Mouse (Mus musculus) WW6 (cell line): ENCODE results near the gene Abcg3.
"Not testable (repeated sequence)": the region's sequence is repeated elsewhere in the genome, so short reads cannot be mapped to it uniquely, and the experiment has no call there.

ENCODE experiments used
- DNase-seq: peaks from one replicate; pipeline ENCODE4 v3.0.0-alpha.2; 2013; ENCODE audit warnings: low read depth, low spot score

The Abcg3 gene

DNA sequence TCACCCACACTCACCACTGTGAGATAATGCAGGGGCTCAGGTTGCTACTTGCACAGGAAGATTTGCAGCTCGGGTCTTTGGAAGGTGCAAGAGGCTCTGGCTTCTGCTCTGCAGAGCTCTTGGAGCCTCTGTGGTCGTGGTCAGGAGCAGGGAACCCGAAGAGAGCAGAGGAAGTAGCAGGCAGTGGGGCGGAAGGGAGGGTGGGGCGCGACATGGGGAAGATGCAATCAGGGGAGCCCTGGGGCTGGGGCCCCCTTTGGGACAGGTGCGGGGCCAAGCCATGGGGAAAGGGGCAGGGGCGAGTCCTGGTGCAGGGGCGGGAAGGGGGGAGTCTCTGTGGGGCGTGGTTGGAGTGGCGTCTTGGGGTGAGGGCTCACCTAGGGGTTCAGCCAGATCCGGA is at the start of gene Abcg3:
Gene Abcg3 (minus strand): TSS at position 184 of the 400 bp plus-strand sequence.
- DNase-seq: no peak

DNA sequence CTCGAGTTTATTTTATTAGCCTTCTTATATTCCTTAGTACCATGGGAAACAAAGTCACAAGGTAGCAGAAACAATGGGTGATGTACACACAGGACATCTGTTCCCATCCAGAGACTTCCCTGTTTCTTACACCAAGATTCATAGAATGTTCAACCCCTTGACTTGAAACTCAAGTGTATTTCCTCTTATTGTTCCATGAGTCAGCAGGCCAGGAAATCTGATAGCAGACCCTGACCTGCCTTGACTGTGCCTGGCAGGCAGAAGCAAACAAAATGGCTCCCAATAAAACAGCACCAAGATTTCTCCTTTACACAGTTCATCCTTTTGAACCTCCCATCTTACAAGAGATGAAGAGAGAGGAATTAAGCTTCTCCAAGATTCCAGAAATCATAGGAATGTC is 30.0 kb upstream of the Abcg3 start:
- DNase-seq: no peak

- no peak for DNase-seq
These were observed 29.1 kb upstream of the Abcg3 start for GRCm38 (mm10) chr5:105011570-105011969.

DNA sequence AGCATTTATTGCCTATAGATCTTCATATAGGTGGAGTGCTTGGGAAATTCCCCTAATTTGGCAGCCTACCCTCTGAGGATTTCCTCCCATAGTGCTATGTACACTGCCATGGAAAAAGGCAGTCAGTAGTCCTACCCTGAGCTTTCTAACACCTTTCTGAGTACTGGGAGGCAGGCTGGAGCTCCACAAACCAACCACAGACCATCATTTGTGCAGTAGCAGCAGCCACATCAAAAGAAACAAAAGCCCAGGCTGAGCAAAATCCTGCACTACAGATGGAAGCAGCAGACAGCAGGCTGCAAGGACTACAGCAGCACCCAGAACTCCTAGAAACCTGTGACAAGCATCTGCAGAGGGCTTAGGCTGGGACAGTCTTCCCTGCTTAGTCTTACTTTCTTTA is 27.9 kb upstream of the Abcg3 start:
- DNase-seq: no peak

DNA sequence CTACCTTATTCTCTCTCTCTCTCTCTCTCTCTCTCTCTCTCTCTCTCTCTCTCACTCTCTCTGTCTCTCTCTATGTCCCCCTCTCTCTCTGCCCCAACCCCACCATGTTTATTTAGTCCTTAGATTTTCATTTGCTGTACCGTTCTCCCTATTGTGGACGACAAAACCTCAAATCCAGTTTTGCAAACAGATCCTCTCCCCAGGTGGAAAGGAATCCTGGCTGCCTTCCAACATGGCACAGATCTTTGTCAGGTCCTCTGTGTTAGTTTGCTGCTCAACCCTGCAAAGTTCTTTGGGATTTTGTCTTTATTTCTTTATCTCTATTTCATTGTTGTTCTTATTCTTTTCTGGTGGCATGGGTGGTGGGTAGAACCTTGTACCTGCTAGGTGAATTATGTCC is 6.9 kb upstream of the Abcg3 start:
- no peak for DNase-seq

DNA sequence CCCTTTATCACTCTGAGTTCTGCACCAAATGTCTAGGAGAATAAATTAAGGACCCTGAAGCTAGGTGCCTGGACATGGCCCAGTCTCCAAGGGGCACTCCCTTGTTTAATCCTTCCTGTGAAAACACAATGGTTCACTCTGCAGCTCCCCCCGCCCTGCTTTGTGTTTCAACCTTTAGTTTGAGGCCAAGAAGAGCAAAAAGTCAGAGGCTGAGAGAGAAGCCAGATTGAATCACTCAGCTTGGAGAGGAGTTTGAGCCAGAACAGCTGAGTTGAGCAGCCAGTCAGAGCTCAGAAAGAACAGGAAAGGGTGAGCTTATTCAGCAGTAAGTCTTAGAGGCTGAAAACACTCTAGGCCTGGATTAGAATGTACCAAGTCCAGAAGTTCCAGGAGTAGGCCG is 5.5 kb upstream of the Abcg3 start:
- DNase-seq: no peak

DNA sequence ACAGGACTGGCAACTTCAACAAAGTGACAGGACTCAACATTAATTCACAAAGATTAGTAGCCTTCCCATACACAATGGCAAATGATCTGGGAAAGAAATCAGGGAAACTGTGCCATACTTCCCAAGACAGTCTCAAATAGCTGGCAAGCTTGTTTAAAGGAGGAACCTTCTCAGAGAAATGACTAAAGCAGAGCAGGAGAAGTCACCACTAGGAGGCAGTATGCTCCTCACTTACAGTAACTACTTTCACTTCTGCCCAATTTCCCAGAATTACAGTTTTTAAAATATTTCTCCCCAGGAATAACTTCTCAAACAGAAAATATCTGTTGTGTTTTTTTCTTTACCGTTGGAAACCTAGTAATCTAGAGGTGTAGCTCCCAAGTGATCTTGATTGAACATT is 4.2 kb upstream of the Abcg3 start:
- peak; percentile 20 for DNase-seq

DNA sequence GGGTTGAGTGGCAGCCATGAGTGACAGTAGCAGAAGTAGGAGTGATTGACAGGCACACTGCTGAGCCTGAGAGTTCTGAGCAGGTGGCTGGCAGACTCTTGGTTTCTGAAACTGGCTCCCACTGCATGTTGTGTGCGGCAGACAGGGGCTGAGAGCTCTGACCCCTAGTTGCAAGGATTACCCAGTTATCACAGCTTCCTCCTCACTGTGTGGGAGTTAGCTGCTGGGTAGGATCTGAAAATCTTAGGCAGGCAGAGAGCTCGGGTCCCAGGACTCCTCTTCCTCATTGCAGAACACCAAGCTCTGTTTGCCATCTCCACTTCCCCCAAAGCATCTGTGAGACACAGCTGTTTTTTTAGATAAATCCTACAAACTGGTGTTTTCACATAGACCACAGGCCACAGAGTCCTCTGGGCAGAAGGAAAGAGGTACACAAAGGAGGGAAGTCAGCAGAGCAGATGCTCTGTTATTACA is 3.4 kb downstream of the Abcg3 start:
- no peak for DNase-seq

DNA sequence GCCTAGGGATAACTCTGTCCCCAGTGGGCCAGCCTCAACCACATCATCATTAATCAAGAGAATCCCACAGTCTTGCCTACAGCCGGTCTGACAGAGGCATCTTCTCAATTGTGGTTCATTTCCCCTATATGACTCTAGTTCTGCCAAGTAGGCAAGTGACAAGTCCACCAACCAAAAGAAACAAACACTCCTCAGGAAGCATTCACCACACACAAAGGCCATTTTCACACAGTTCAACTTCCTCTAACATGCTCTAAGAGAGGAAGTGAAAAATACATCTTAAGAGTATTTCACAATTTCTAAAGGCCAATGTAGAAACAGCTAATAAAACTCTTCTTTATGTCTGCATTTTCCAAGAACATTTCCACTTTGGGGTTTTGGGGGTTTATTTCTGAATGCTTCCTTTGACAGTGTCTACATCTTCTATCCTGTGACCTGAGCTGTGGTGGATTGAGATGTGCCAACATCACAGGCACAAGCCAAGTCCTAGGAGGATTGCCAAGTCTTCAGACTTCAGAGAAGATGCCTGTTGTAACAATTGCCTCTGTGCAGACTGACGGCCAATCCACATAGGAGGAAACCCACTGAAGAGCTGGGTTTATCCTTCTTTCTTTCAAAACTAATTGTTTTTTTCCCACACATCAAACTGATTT is 24.3 kb downstream of the Abcg3 start:
- no peak for DNase-seq

- DNase-seq: no peak
These were observed 27.3 kb downstream of the Abcg3 start for GRCm38 (mm10) chr5:104955208-104955607.

GRCm38 (mm10) chr5:104946951-104947350 is 35.6 kb downstream of the Abcg3 start:
- DNase-seq: no peak

- DNase-seq: peak; percentile 5
These were observed 48.4 kb downstream of the Abcg3 start for GRCm38 (mm10) chr5:104934148-104934547.

DNA sequence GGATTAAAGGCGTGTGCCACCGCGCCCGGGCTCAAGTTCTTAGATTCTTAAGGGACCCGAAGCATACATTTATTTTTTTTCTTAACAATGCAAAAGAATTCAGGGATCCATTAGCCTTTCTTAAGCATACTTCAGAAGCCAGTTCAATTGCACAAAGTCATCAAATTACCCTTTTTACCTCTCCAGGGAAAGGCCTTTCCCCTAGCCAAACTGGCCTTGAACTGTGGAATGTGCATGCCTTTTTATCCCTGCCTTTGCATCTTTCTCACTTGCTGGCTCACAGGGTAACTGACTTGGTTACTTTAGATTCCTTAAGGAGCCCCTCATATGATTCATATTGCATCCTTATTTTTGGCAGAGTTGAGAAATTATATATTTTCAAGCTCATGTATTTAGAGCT is 76.0 kb downstream of the Abcg3 start:
- not testable (repeated sequence) for DNase-seq
